Mouse (Mus musculus) heart, embryonic 15.5 days (tissue): ENCODE results near the gene Rph3al. TPM values are rescaled to one million over a fixed set of nuclear protein-coding genes. Genes with fewer than 3 reads are reported as not detected.

ENCODE experiments used
- ATAC-seq: fragments of 200-750 bp; cut with Nextera tagmentation; replicated peaks from 2 replicates; pipeline ENCODE4 v1.8.0; 2017; ENCODE audit warnings: low read depth, moderate TSS enrichment; ENCODE audit not compliant: insufficient number of reproducible peaks, insufficient read depth, low FRiP score
- H3K27ac ChIP-seq: fragments of 300-500 bp; sonication (generic); 2 replicates; pipeline ENCODE4 v1.5.1; 2015; ENCODE audit warnings: mild to moderate bottlenecking, inconsistent platforms
- H3K27me3 ChIP-seq: fragments of 300-500 bp; sonication (generic); 2 replicates; pipeline ENCODE4 v1.6.1; 2015; ENCODE audit warnings: inconsistent platforms
- H3K36me3 ChIP-seq: fragments of 300-500 bp; sonication (generic); 2 replicates; pipeline ENCODE4 v1.6.1; 2015; ENCODE audit warnings: mild to moderate bottlenecking, inconsistent platforms
- H3K4me1 ChIP-seq: fragments of 300-500 bp; sonication (generic); replicated peaks from 2 replicates; pipeline ENCODE4 v1.6.1; 2015; ENCODE audit warnings: inconsistent platforms
- H3K4me2 ChIP-seq: fragments of 300-500 bp; sonication (generic); 2 replicates; pipeline ENCODE4 v1.6.1; 2015; ENCODE audit warnings: inconsistent platforms, mild to moderate bottlenecking, moderate library complexity
- H3K4me3 ChIP-seq: fragments of 300-500 bp; sonication (generic); 2 replicates; pipeline ENCODE4 v1.5.1; 2015; ENCODE audit warnings: mild to moderate bottlenecking, inconsistent platforms
- H3K9ac ChIP-seq: fragments of 300-500 bp; sonication (generic); 2 replicates; pipeline ENCODE4 v1.6.1; 2015; ENCODE audit warnings: mild to moderate bottlenecking, inconsistent platforms
- H3K9me3 ChIP-seq: fragments of 300-500 bp; sonication (generic); replicated peaks from 2 replicates; pipeline ENCODE4 v1.6.1; 2016; ENCODE audit warnings: inconsistent platforms
- WGBS: fragments of 180-500 bp; shearing (Covaris S2); methylation state at CpG from one replicate; pipeline ENCODE4 v1.1.7; 2015; ENCODE audit warnings: mixed read lengths; 5-methylcytosine and 5-hydroxymethylcytosine counted together
- polyA plus RNA-seq: library from polyadenylated mRNA; unstranded; fragments of >200 nt; fragmentation: Nextera tagmentation; extraction: Ambion mirVana; gene quantifications from 2 replicates; pipeline ENCODE4 v1.2.1, GENCODE M21; 2015

The Rph3al gene
- 5.1 and 5.2 TPM in 2 replicates for polyA plus RNA-seq

DNA sequence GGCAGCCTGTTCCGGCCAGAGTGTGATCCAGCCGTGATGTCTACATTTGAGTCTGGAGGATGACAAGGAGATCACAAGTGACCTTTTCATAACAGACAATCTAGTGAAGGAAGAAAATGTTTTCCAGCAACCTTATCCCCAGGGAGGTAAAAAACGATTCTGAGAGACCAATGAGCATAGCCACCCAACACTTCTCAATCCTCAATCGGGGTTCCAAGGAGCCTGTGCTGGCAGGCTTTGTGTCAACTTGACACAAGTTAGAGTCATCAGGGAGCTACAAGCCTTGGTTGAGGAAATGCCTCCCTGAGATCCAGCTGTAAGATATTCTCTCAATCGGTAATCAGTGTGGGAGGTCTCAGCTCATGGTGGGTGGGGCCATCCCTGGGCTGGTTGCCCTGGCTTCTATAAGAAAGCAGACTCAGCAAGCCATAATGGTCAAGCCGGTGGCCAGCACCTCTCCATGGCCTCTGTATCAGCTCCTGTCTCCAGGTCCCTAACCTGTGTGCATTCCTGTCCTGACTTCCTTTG, at the start of gene Rph3al:
Gene Rph3al, minus strand, starts transcription at position 51 of the 528 bp plus-strand sequence.
- WGBS: 51% methylated on average over 6 of the region's 6 CpGs
- H3K4me3 ChIP-seq: peak within 1 kb of the TSS; percentile 37
- ATAC-seq: no peak
- peak within 1 kb of the TSS; percentile 88 for H3K27ac ChIP-seq
- peak within 1 kb of the TSS; percentile 55 for H3K4me2 ChIP-seq
- H3K36me3 ChIP-seq: no peaks in the 10 kb centered on the region
- peak within 1 kb of the TSS; percentile 42 for H3K9ac ChIP-seq
- H3K27me3 ChIP-seq: no peaks in the 10 kb centered on the region
- H3K9me3 ChIP-seq: no peaks in the 10 kb centered on the region
- H3K4me1 ChIP-seq: peaks cover 51% of the 10 kb centered on the region

DNA sequence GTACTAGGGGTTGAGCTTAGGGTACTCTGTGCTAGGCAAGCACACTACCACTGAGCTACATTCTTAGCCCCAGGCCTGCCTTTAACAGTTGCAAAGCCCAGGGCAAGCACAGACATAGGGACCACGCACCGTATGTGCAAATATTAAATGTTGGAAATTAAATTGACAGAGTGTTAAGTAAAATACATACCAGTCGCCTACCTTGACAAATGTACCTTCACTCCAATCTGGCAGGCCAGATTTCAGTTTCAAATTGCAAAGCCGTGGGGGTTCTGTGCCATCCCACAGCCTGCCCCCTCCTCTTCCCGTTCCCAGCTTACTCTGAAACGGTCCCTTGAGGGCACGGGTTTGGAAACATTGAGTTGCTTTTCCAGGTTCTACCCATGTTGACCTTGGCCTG, 47.7 kb upstream of the Rph3al start:
- Histone ChIP-seq H3K9ac (no peak overlapping the region), H3K4me1 (no peaks in the 10 kb centered on the region), H3K9me3 (no peaks in the 10 kb centered on the region), H3K4me3 (no peak overlapping the region), H3K36me3 (no peaks in the 10 kb centered on the region), H3K27ac (no peak overlapping the region), H3K4me2 (no peak overlapping the region), H3K27me3 (no peaks in the 10 kb centered on the region)
- no peak for ATAC-seq
- WGBS: 69% methylated on average over 7 of the region's 7 CpGs

DNA sequence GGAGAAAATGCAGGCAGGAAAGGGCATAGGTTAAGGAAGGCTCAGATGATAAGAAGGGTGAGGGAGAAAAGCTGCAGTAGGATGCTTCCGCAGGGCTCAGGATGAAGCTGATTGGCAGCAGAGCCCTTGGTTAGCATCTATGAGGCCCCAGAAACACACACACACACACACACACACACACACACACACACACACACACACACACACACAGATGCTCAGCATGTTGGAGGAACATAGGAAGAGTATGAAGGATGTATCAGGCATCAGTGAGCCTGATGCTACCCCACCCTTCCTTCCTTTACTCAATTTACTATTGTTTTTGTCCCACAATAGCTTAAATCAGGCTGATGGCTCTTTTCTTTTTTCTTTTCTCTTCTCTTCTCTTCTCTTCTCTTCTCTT, 46.4 kb upstream of the Rph3al start:
- 50% methylated on average over 1 of the region's 1 CpGs for WGBS

DNA sequence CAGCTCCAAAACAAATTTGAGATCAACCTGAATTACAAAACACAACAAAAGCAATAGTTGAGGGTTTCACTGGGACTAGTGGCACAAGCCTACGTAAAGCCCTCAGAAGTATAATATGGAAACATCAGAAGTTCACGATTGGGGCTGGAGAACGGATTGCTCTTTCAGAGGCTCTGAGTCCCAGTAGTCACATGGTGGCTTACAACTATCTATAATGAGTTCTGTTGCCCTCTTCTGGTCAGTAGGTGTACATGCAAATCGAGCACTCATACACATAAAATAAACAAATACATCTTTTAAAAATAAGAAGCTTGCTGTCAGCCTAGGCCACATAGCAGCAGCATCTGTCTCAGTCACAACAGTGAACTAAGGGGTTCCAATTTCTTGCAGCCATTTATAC, 45.0 kb upstream of the Rph3al start:
- 80% methylated on average over 4 of the region's 4 CpGs for WGBS
- H3K9me3 ChIP-seq: no peaks in the 10 kb centered on the region
- H3K27me3 ChIP-seq: no peaks in the 10 kb centered on the region
- H3K9ac ChIP-seq: no peak overlapping the region
- no peak for ATAC-seq
- no peaks in the 10 kb centered on the region for H3K4me1 ChIP-seq
- no peak overlapping the region for H3K27ac ChIP-seq
- H3K36me3 ChIP-seq: no peaks in the 10 kb centered on the region
- H3K4me2 ChIP-seq: no peak overlapping the region
- H3K4me3 ChIP-seq: no peak overlapping the region

More for the DNA sequence above, 46.4 kb upstream of the Rph3al start:
- Histone ChIP-seq H3K27me3 (no peaks in the 10 kb centered on the region), H3K27ac (no peak overlapping the region), H3K36me3 (no peaks in the 10 kb centered on the region), H3K4me2 (no peak overlapping the region), H3K4me3 (no peak overlapping the region), H3K4me1 (no peaks in the 10 kb centered on the region), H3K9ac (no peak overlapping the region), H3K9me3 (no peaks in the 10 kb centered on the region)
- no peak for ATAC-seq

DNA sequence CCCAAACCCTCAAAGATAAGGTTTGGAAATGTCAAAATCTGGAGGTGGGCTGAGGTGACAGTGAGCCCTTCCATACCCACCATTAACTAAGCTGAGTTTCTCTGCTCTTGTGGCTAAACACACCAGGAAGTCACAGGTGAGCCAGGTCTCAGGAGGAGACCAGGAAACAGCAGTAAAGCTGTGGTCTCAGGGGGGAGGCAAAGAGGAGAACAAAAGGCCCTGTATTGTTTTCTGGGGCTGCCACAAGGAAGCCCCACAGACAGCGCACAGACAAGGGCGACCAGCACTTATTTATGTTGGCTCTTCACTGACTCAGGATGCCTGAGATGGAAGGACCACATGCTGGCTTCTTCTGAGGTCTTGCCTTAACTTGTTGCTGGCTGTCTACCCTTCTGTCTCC, 42.2 kb upstream of the Rph3al start:
- WGBS: 58% methylated on average over 2 of the region's 2 CpGs
- H3K27ac ChIP-seq: no peak overlapping the region
- no peak overlapping the region for H3K4me3 ChIP-seq
- no peak for ATAC-seq
- no peak overlapping the region for H3K9ac ChIP-seq
- H3K9me3 ChIP-seq: no peaks in the 10 kb centered on the region
- H3K4me1 ChIP-seq: no peaks in the 10 kb centered on the region
- H3K36me3 ChIP-seq: no peaks in the 10 kb centered on the region
- H3K27me3 ChIP-seq: no peaks in the 10 kb centered on the region
- H3K4me2 ChIP-seq: no peak overlapping the region

DNA sequence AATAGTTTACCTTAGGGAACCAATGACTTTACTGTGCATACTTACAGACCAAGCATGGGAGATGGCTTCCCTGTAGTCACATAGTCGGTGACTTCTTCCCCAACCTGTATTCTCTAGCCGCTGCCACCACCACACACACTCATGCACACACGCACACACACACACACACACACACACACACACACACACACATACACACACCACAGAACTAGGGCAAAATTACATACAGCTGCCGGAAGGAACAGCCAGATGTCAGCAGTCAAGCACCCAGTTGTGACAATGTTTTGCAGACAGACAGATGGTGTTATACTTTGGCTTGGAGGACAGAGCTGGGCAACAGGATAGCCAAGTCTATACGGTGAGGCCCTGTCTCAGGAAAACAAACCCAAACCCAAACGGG, 39.8 kb upstream of the Rph3al start:
- Histone ChIP-seq H3K4me1 (peaks cover 2% of the 10 kb centered on the region), H3K9ac (no peak overlapping the region), H3K27ac (no peak overlapping the region), H3K4me2 (no peak overlapping the region), H3K4me3 (no peak overlapping the region), H3K27me3 (no peaks in the 10 kb centered on the region), H3K9me3 (no peaks in the 10 kb centered on the region; the same call in 1 of the 2 replicates), H3K36me3 (no peaks in the 10 kb centered on the region)
- no peak for ATAC-seq
- 75% methylated on average over 6 of the region's 6 CpGs for WGBS

DNA sequence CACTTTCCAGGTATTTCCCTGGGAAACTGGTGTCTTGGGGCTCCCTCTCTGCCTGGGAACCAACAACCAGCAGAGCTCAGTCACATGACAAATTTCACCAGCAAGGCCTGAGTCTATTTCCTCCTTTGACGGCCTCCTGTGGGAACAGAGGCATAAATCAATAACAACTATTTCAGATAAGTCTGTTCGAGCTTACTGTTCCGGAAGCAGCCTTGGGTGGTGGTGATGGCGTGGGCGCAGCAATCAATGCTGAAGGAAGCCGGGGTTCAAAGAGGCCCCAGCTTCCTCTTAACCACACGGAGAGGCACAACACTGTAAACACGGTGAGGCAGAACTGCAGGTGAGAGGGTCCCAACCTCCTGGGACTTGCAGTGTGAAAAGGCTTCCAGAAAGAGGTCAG, 38.5 kb upstream of the Rph3al start:
- Histone ChIP-seq H3K4me3 (no peak overlapping the region), H3K4me1 (peaks cover 5% of the 10 kb centered on the region), H3K27me3 (0 out of 2 replicates have a peak, but pooled peaks cover 2% of the 10 kb centered on the region), H3K4me2 (no peak overlapping the region), H3K9ac (no peak overlapping the region), H3K27ac (no peak overlapping the region), H3K9me3 (no peaks in the 10 kb centered on the region; the same call in 1 of the 2 replicates), H3K36me3 (no peaks in the 10 kb centered on the region)
- ATAC-seq: no peak
- WGBS: 45% methylated on average over 8 of the region's 8 CpGs

DNA sequence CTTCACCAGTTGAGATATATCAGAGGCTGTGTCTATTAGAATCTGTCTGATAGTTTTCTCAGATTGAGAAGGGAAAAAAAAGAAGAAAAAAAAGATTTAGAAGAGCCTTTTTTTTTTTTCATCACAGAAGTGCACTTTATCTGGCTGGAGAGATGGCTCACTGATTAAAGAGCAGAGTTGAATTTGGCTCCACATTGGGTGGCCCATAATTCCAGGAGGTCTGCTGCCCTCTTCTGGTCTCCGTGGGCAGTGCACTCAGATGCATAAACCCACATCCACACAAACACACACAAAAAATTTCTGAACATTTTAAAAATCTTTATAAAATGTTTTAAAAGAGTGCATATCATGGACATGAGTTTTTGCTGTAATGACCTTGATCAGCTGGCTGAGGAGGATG, 35.8 kb upstream of the Rph3al start:
- H3K9ac ChIP-seq: no peak overlapping the region
- H3K27me3 ChIP-seq: 0 out of 2 replicates have a peak, but pooled peaks cover 6% of the 10 kb centered on the region
- H3K36me3 ChIP-seq: no peaks in the 10 kb centered on the region
- H3K27ac ChIP-seq: no peak overlapping the region
- 79% methylated on average over 1 of the region's 1 CpGs for WGBS
- no peaks in the 10 kb centered on the region; the same call in 1 of the 2 replicates for H3K9me3 ChIP-seq
- no peak for ATAC-seq
- H3K4me2 ChIP-seq: no peak overlapping the region
- H3K4me1 ChIP-seq: peaks cover 5% of the 10 kb centered on the region
- H3K4me3 ChIP-seq: no peak overlapping the region

DNA sequence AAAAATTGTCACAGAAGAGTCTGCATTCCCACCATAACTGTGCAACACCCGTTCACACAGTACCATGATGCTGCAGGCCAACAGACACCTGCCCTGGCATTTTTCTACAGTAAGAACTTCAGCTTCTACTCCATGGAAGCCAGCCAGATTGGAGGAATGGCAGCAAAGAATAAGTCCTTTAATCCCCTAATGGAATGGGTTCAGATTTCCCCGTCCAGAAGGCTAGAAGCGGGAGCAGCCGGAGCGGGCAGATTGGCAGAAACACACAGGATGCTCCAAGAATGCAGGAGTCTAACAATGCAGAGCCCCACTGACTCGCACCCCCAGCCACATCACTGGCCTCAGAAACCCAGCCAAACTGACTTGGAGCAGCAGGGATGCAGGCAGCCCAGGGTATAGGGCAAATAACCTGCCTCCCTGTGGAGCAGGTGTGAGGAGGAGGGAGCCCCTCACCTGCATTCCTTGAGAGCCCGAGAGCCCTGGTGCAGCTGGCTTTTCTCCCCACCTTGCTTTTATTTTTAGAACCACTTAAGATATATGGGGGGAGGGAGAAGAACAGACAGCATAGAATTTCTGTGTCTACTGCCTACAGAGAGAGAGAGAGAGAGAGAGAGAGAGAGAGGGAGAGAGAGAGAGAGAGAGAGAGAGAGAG, 34.8 kb upstream of the Rph3al start:
- H3K9me3 ChIP-seq: no peaks in the 10 kb centered on the region; the same call in 1 of the 2 replicates
- H3K4me3 ChIP-seq: no peak overlapping the region
- ATAC-seq: no peak
- H3K27ac ChIP-seq: no peak overlapping the region
- H3K4me2 ChIP-seq: no peak overlapping the region
- H3K36me3 ChIP-seq: no peaks in the 10 kb centered on the region
- no peak overlapping the region for H3K9ac ChIP-seq
- peaks cover 5% of the 10 kb centered on the region for H3K4me1 ChIP-seq
- WGBS: 23% methylated on average over 7 of the region's 7 CpGs
- H3K27me3 ChIP-seq: peaks cover 14% of the 10 kb centered on the region; the same call in 1 of the 2 replicates

DNA sequence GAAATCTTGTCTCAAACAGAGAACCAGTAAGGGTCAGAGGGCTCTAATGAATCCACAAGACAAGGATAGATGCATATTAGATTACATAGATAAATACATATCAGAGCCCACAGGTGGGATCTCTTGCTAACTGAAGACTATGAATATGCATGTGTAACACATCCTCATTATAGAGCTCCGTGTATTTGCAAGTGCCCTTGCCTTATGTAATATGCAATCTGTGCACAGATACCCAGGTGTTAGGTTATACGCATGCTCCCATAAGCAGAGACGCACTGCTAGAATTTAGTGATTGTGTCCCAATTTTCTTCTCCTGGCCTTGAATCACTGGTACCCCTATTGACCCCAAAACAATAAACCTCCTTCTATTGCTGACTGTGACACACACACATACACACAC, 34.0 kb upstream of the Rph3al start:
- Histone ChIP-seq H3K36me3 (no peaks in the 10 kb centered on the region), H3K4me2 (no peak overlapping the region), H3K27ac (no peak overlapping the region), H3K4me1 (peaks cover 8% of the 10 kb centered on the region), H3K9ac (no peak overlapping the region), H3K27me3 (peaks cover 21% of the 10 kb centered on the region; the same call in 1 of the 2 replicates), H3K9me3 (no peaks in the 10 kb centered on the region; the same call in 1 of the 2 replicates), H3K4me3 (no peak overlapping the region)
- no peak for ATAC-seq
- 91% methylated on average over 3 of the region's 3 CpGs for WGBS

DNA sequence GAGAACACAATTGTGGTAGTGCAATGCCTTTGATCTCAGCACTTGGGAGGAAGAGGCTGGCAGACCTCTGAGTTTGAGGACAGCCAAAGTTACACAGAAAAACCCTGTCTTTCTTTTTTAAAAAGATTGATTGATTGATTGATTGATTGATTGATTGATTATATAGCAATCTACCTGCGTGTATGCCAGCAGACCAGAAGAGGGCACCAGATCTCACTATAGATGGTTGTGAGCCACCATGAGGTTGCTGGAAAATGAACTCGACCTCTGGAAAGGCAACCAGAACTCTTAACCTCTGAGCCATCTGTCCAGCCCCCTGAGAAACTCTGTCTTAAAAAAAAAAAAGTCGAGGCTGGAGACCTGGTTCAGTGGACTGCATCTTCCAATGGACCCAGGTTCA, 32.4 kb upstream of the Rph3al start:
- Histone ChIP-seq H3K4me2 (no peak overlapping the region), H3K27ac (no peak overlapping the region), H3K4me1 (peaks cover 20% of the 10 kb centered on the region), H3K27me3 (peaks cover 27% of the 10 kb centered on the region; the same call in 1 of the 2 replicates), H3K9ac (no peak overlapping the region), H3K36me3 (no peaks in the 10 kb centered on the region), H3K4me3 (no peak overlapping the region), H3K9me3 (no peaks in the 10 kb centered on the region; the same call in 1 of the 2 replicates)
- WGBS: 24% methylated on average over 3 of the region's 3 CpGs
- no peak for ATAC-seq

DNA sequence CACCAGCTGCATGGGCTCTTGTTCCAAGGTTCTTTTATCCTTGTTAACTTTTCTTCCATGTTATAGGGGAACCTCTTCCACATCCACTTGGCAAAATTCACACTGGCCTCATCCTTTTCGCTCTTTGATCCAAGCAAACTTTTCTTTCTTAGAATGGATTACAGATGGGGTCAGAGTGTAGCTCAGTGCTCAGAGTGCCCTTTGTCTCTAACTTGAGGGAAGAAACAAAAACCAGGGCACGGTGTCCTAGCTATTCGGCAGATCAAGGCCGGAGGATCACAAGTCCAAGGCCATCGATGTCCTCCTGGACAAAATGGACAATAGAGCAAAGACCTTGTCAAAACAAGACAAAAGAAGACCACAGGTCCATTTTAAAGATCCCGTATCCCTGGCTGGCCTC, 30.5 kb upstream of the Rph3al start:
- H3K27me3 ChIP-seq: peaks cover 31% of the 10 kb centered on the region; the same call in 1 of the 2 replicates
- H3K4me2 ChIP-seq: no peak overlapping the region
- no peak overlapping the region for H3K27ac ChIP-seq
- WGBS: 91% methylated on average over 6 of the region's 6 CpGs
- H3K36me3 ChIP-seq: no peaks in the 10 kb centered on the region
- no peak for ATAC-seq
- no peaks in the 10 kb centered on the region for H3K9me3 ChIP-seq
- H3K4me3 ChIP-seq: no peak overlapping the region
- peaks cover 31% of the 10 kb centered on the region for H3K4me1 ChIP-seq
- H3K9ac ChIP-seq: no peak overlapping the region
